Mouse (Mus musculus) intestine, embryonic 14.5 days (tissue): ENCODE measurements around the gene Madd. TPM values are rescaled to one million over a fixed set of nuclear protein-coding genes. Genes with fewer than 3 reads are reported as not detected.

Experiments used
- ATAC-seq: fragments of 200-750 bp; cut with Nextera tagmentation; replicated peaks from 2 replicates; pipeline ENCODE4 v1.8.0; 2017; ENCODE audit warnings: low read depth, moderate number of reproducible peaks, moderate TSS enrichment, moderate library complexity; ENCODE audit not compliant: low FRiP score, low TSS enrichment
- DNase-seq: peaks from one replicate; pipeline ENCODE4 v3.0.0-alpha.2; 2018; ENCODE audit warnings: low spot score
- H3K27ac ChIP-seq: fragments of 300-500 bp; sonication (generic); 2 replicates; pipeline ENCODE4 v1.5.1; 2014; ENCODE audit warnings: low read depth, mild to moderate bottlenecking, control low read depth
- H3K27me3 ChIP-seq: fragments of 300-500 bp; sonication (generic); replicated peaks from 2 replicates; pipeline ENCODE4 v1.6.1; 2014; ENCODE audit warnings: low read length, control low read depth; ENCODE audit not compliant: control insufficient read depth, insufficient read depth
- H3K36me3 ChIP-seq: fragments of 300-500 bp; sonication (generic); 2 replicates; pipeline ENCODE4 v1.6.1; 2014; ENCODE audit warnings: low read length, control low read depth; ENCODE audit not compliant: control insufficient read depth, insufficient read depth
- H3K4me1 ChIP-seq: fragments of 300-500 bp; sonication (generic); replicated peaks from 2 replicates; pipeline ENCODE4 v1.6.1; 2014; ENCODE audit warnings: low read length, control low read depth, mixed read lengths; ENCODE audit not compliant: control insufficient read depth, insufficient read depth
- H3K4me2 ChIP-seq: fragments of 300-500 bp; sonication (generic); 2 replicates; pipeline ENCODE4 v1.6.1; 2014; ENCODE audit warnings: low read length
- H3K4me3 ChIP-seq: fragments of 300-500 bp; sonication (generic); 2 replicates; pipeline ENCODE4 v1.5.1; 2014; ENCODE audit warnings: low read depth, low read length, control low read depth, mixed read lengths
- H3K9ac ChIP-seq: fragments of 300-500 bp; sonication (generic); 2 replicates; pipeline ENCODE4 v1.6.1; 2014; ENCODE audit warnings: mild to moderate bottlenecking, low read length
- H3K9me3 ChIP-seq: fragments of 300-500 bp; sonication (generic); 2 replicates; pipeline ENCODE4 v1.6.1; 2016; ENCODE audit warnings: low read length, control low read depth; ENCODE audit not compliant: control insufficient read depth
- WGBS: fragments of 180-500 bp; shearing (Covaris S2); extraction: QIAGEN DNeasy Blood & Tissue Kit; methylation state at CpG from one replicate; pipeline ENCODE4 v1.1.7; 2014; 5-methylcytosine and 5-hydroxymethylcytosine counted together
- polyA plus RNA-seq: library from polyadenylated mRNA; unstranded; fragments of >200 nt; fragmentation: Nextera tagmentation; extraction: Ambion mirVana; gene quantifications from 2 replicates; pipeline ENCODE4 v1.2.1, GENCODE M21; 2014

Madd gene
- polyA plus RNA-seq, 1 experiment from 2014 or later, result 8.7 TPM

- ATAC-seq (peak; percentile 96), DNase-seq (peak; percentile 89)
- H3K4me1 ChIP-seq, result peaks cover 7% of the 10 kb centered on the region
- WGBS, result under 1% methylated on average over 78 of the region's 81 CpGs
- H3K27me3 ChIP-seq, result no peaks in the 10 kb centered on the region
- H3K4me2 ChIP-seq, result peak overlapping the region; percentile 57
- peaks cover 6% of the 10 kb centered on the region; the same call in 1 of the 2 replicates for H3K36me3 ChIP-seq
- H3K27ac ChIP-seq, result peak overlapping the region; percentile 48
- H3K4me3 ChIP-seq, result peak overlapping the region; percentile 96
- peak overlapping the region; percentile 38 for H3K9ac ChIP-seq
- H3K9me3 ChIP-seq, result no peaks in the 10 kb centered on the region
Observed at GRCm38 (mm10) chr2:91182405-91183147, 1.1 kb downstream of the Madd start.

GRCm38 (mm10) chr2:91182016-91182404 lies 1.6 kb downstream of the Madd start:
- Histone ChIP-seq H3K27me3 (no peaks in the 10 kb centered on the region), H3K27ac (no peak overlapping the region), H3K9ac (peak overlapping the region; percentile 38), H3K4me1 (peaks cover 7% of the 10 kb centered on the region), H3K36me3 (peaks cover 7% of the 10 kb centered on the region; the same call in 1 of the 2 replicates), H3K4me3 (peak overlapping the region; percentile 96), H3K9me3 (no peaks in the 10 kb centered on the region), H3K4me2 (peak overlapping the region; percentile 57)
- DNase-seq (peak; percentile 61), ATAC-seq (no peak)
- 14% methylated on average over 8 of the region's 8 CpGs for WGBS

- no peak overlapping the region for H3K4me2 ChIP-seq
Observed at GRCm38 (mm10) chr2:91180706-91181105, 2.9 kb downstream of the Madd start.

GRCm38 (mm10) chr2:91179825-91180224 lies 3.8 kb downstream of the Madd start:
- no peak for DNase-seq
- H3K27ac ChIP-seq, result no peak overlapping the region

More at GRCm38 (mm10) chr2:91180706-91181105, 2.9 kb downstream of the Madd start:
- Histone ChIP-seq H3K36me3 (peaks cover 10% of the 10 kb centered on the region), H3K9ac (no peak overlapping the region), H3K27me3 (no peaks in the 10 kb centered on the region), H3K9me3 (no peaks in the 10 kb centered on the region), H3K4me3 (no peak overlapping the region), H3K27ac (no peak overlapping the region), H3K4me1 (peaks cover 7% of the 10 kb centered on the region)
- ATAC-seq (no peak), DNase-seq (no peak)
- 71% methylated on average over 5 of the region's 5 CpGs for WGBS

GRCm38 (mm10) chr2:91176234-91176633 lies 7.4 kb downstream of the Madd start:
- Histone ChIP-seq H3K27ac (no peak overlapping the region), H3K4me3 (no peak overlapping the region), H3K36me3 (peaks cover 31% of the 10 kb centered on the region), H3K4me2 (no peak overlapping the region), H3K4me1 (no peaks in the 10 kb centered on the region; the same call in 1 of the 2 replicates), H3K9me3 (no peaks in the 10 kb centered on the region), H3K27me3 (no peaks in the 10 kb centered on the region), H3K9ac (no peak overlapping the region)
- 65% methylated on average over 6 of the region's 6 CpGs for WGBS
- ATAC-seq, result no peak
- no peak for DNase-seq

More at GRCm38 (mm10) chr2:91179825-91180224, 3.8 kb downstream of the Madd start:
- H3K9me3 ChIP-seq, result no peaks in the 10 kb centered on the region
- peaks cover 7% of the 10 kb centered on the region for H3K4me1 ChIP-seq
- H3K4me3 ChIP-seq, result no peak overlapping the region
- 45% methylated on average over 4 of the region's 4 CpGs for WGBS
- H3K9ac ChIP-seq, result no peak overlapping the region
- no peak for ATAC-seq
- no peaks in the 10 kb centered on the region for H3K27me3 ChIP-seq
- H3K36me3 ChIP-seq, result peaks cover 15% of the 10 kb centered on the region
- no peak overlapping the region for H3K4me2 ChIP-seq

GRCm38 (mm10) chr2:91175490-91175889 lies 8.1 kb downstream of the Madd start:
- DNase-seq, result no peak
- H3K4me1 ChIP-seq, result no peaks in the 10 kb centered on the region
- H3K9ac ChIP-seq, result no peak overlapping the region
- 87% methylated on average over 4 of the region's 4 CpGs for WGBS
- H3K27ac ChIP-seq, result no peak overlapping the region
- H3K9me3 ChIP-seq, result no peaks in the 10 kb centered on the region
- no peak overlapping the region for H3K4me3 ChIP-seq
- no peaks in the 10 kb centered on the region for H3K27me3 ChIP-seq
- H3K4me2 ChIP-seq, result no peak overlapping the region
- no peak for ATAC-seq
- peaks cover 31% of the 10 kb centered on the region for H3K36me3 ChIP-seq

- Histone ChIP-seq H3K9me3 (no peaks in the 10 kb centered on the region), H3K27me3 (no peaks in the 10 kb centered on the region), H3K4me1 (no peaks in the 10 kb centered on the region), H3K4me3 (no peak overlapping the region), H3K36me3 (peaks cover 35% of the 10 kb centered on the region), H3K4me2 (no peak overlapping the region), H3K27ac (no peak overlapping the region), H3K9ac (no peak overlapping the region)
- no peak for DNase-seq
- no peak for ATAC-seq
- WGBS, result 87% methylated on average over 25 of the region's 25 CpGs
Observed at GRCm38 (mm10) chr2:91169587-91170322, 13.9 kb downstream of the Madd start.

- H3K4me1 ChIP-seq, result no peaks in the 10 kb centered on the region
- DNase-seq (no peak), ATAC-seq (no peak)
- WGBS, result 73% methylated on average over 4 of the region's 4 CpGs
- no peak overlapping the region for H3K4me3 ChIP-seq
- no peaks in the 10 kb centered on the region for H3K27me3 ChIP-seq
- no peak overlapping the region for H3K27ac ChIP-seq
- no peak overlapping the region for H3K9ac ChIP-seq
- H3K36me3 ChIP-seq, result peaks cover 32% of the 10 kb centered on the region
- H3K4me2 ChIP-seq, result no peak overlapping the region
- H3K9me3 ChIP-seq, result no peaks in the 10 kb centered on the region
Observed at GRCm38 (mm10) chr2:91167629-91168028, 16.0 kb downstream of the Madd start.
